Mouse (Mus musculus) ovary, adult 10 weeks (tissue): ENCODE measurements around the gene Slc25a17. TPM values are rescaled to one million over a fixed set of nuclear protein-coding genes. Genes with fewer than 3 reads are reported as not detected.

Source experiments
- polyA plus RNA-seq: library from polyadenylated mRNA; stranded (reverse); fragments of 350-450 nt; fragmentation: Illumina TruSeq; extraction: RNeasy Lipid Tissue Mini Kit (QIAGEN cat#74804); gene quantifications from one replicate; pipeline ENCODE4 v1.2.3, GENCODE M21; 2014

Gene Slc25a17
- polyA plus RNA-seq = 83.2 TPM

GRCm38 (mm10) chr15:81360345-81361021, at the start of gene Slc25a17:
TSS of gene Slc25a17 (minus strand) at chr15:81360812.

DNA sequence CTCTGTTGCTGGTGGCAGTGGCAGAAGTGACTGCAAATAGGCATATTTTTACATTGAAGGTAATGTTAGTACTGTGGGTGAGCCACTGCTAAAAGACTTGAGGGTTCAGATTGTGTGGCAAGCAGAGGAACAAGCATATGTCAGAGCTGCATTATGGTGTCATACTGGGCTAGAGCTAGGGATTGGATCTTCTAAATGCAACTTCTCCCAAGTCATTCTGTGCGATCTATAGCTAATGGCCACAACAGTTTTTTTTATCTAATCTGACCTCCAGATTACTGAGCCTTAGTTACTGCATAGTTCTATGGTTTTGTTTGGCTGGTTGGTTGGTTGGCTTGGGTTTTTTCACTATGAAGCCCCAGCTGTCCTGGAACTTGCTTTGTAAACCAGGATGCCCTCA, 47.6 kb upstream of the Slc25a17 start, which contains the start of gene Dnajb7:
TSS of gene Dnajb7 (minus strand) at position 101 of the 400 bp plus-strand sequence.

DNA sequence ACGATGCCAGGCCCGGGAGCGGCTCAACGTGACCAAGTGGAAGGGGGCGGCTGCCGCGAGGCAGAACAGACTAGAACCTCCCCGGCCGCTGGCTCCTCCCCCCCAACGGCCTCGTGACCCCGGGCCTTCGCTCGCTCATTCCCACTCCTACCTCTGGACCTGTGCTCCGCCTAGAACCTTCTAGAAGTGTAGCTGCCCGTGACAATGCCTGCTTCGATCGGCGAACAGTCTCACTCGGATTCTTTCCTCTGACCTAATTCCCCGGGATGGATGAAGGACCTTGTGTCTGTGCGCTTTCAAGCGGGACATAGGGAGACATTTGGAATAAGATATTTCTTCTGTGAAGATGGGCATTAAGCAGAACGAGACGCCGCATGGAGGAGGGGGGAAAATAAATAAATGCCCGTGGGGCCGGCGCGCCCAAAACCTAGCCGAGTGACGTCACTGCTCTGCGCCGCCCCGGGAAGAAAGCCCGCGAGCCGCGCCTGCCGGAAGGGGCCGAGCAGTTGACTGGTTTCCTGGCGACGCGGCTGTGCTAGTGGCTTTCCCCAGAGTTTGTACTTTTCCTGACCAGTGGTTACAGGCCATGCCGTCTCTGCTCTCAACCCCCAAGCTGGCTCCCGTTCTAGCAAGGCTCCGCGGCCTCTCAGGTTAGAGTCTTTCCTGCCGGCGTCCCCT, 39.2 kb upstream of the Slc25a17 start, which contains the start of the genes St13 and Xpnpep3:
TSS of gene St13 (minus strand) at position 440 of the 678 bp plus-strand sequence.
TSS of gene Xpnpep3 (plus strand) at position 501 of the 678 bp plus-strand sequence.

Other genes with a start within 250 kb of the Slc25a17 start
- 2.1 TPM for gene Mrtfa, start 170.1 kb downstream of the Slc25a17 start, polyA plus RNA-seq
- gene Mchr1, start 125.3 kb downstream of the Slc25a17 start, polyA plus RNA-seq = not detected
- 647 TPM for gene St13, start 39.3 kb upstream of the Slc25a17 start, polyA plus RNA-seq
- 16.7 TPM for gene Xpnpep3, start 39.3 kb upstream of the Slc25a17 start, polyA plus RNA-seq
- gene Dnajb7, start 47.5 kb upstream of the Slc25a17 start, polyA plus RNA-seq = not detected
- 111 TPM for gene Rbx1, start 105.5 kb upstream of the Slc25a17 start, polyA plus RNA-seq
- 115 TPM for gene Ep300, start 224.5 kb upstream of the Slc25a17 start, polyA plus RNA-seq